Mouse (Mus musculus) 3T3-L1 (cell line): ENCODE measurements around the gene Slc16a7.

Experiments used
- DNase-seq: peaks from one replicate; pipeline ENCODE4 v3.0.0-alpha.2; 2015; ENCODE audit warnings: low read depth, low spot score

Gene Slc16a7

DNA sequence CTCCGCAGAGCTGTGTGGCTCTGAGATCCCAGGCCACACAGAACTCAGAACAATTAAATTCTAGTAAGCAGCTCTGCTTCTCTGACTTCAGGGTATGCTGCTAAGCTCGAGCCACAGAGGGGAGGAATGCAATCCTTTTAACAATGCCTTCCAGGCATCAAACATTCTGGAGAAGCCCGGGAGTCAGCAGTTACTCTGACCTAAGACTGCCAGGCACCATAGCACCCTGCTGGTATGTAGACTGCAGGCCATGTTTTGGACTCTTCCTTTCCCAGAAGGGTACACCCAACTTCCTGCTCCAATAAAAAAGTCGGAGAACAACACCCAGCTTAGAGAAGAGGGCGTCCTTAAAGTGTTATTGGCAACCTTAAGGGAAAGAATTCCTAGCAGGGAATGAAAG, 205.1 kb downstream of the Slc16a7 start:
- DNase-seq = no peak

GRCm38 (mm10) chr10:125182545-125182944, 206.7 kb downstream of the Slc16a7 start:
- no peak for DNase-seq

DNA sequence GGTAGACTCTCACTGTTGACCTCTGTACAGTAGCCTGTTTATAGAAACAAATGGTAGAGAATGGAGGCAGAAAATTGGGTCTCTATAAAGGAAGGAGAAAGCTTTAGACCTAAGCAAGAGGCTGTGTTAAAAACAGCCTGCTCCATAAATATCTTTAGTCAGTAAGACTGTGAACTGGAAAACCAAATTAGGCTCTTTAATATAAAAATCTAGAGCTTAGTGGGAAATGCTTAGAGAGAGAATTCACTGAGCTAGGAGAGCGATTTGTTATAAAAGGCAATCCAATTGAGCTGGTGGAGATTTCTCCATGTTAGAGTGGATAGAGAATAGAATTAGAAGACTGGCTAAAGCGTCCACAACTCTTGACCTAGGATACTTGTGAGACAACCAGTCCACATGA, 211.5 kb downstream of the Slc16a7 start:
- no peak for DNase-seq

DNA sequence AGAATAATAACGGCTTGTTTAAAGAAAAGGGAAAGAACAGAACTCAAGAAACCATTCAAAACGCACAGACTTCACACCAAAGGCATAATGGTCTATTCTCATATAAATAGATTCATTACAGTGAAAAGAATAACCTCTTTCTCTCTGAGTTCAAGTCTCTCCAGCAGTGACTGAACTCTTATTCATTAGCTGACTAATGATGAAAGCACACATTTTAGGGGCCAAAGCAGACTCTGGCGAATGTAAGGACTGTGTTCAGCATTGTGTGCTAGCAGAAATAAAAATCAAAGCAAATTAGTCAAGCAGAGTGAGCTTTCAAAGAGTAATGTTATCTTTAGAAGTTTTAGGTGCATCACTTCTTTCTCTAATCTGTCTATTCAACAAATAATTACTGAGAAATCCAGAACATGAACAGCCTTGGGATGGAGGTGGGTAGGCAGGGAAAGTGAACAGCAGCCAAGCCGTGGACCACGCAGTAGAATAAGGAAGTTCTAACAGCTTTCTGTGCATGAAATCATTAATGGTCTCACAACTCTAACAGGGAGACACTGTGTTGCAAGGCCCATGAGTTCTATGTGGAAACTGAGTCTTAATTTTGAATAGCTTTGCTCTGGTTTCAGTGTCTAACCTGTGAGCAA, 214.1 kb downstream of the Slc16a7 start:
- no peak for DNase-seq

DNA sequence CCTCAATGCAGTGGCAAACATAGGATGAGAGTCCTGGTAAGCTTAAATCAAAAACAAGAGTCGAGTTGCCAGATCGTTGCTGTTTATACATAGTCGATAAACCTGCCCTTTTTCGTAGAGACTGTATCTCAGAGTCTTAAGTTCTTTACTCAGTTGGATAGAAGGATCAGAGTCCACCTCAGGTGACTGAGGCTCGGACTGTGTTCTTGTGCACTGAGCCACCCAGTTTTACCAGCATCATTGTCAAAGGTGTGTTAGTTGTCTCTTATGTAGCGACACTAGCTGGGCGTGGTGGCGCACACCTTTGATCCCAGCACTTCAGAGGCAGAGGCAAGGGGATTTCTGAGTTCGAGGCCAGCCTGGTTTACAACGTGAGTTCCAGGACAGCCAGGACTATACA, 217.6 kb downstream of the Slc16a7 start:
- DNase-seq = no peak

GRCm38 (mm10) chr10:125171154-125171553, 218.1 kb downstream of the Slc16a7 start:
- no peak for DNase-seq
